Mouse (Mus musculus) kidney, adult 2 months (tissue): ENCODE data around the gene Syt12. TPM values are rescaled to one million over a fixed set of nuclear protein-coding genes. Genes with fewer than 3 reads are reported as not detected.
A peak's percentile ranks its signal among the peaks of the same experiment; 100 is the strongest.

Source experiments
- DNase-seq: peaks from one replicate; pipeline ENCODE4 v3.0.0; 2021
- H3K27ac ChIP-seq: fragments of 200-500 bp; 2 replicates; pipeline ENCODE4 v1.5.1; 2012; ENCODE audit warnings: low read depth, low read length, control low read depth, inconsistent platforms; ENCODE audit not compliant: insufficient read depth
- H3K27me3 ChIP-seq: fragments of 200-500 bp; replicated peaks from 2 replicates; pipeline ENCODE4 v1.6.1; 2012; ENCODE audit warnings: mild to moderate bottlenecking, moderate library complexity, low read length, inconsistent platforms; ENCODE audit not compliant: control insufficient read depth, insufficient read depth
- H3K36me3 ChIP-seq: fragments of 200-500 bp; 2 replicates; pipeline ENCODE4 v1.6.1; 2012; ENCODE audit warnings: mild to moderate bottlenecking, moderate library complexity, low read length, inconsistent platforms; ENCODE audit not compliant: control insufficient read depth, insufficient read depth
- H3K4me1 ChIP-seq: fragments of 200-500 bp; 2 replicates; pipeline ENCODE4 v1.6.1; 2011; ENCODE audit warnings: low read length; ENCODE audit not compliant: control insufficient read depth, insufficient read depth
- H3K4me3 ChIP-seq: fragments of 200-500 bp; 2 replicates; pipeline ENCODE4 v1.5.1; 2011; ENCODE audit warnings: mild to moderate bottlenecking, low read depth, low read length, control low read depth; ENCODE audit not compliant: insufficient read depth
- CTCF ChIP-seq: fragments of 200-500 bp; conservative IDR thresholded peaks from 2 replicates; pipeline ENCODE4 v1.5.1; 2011; ENCODE audit warnings: low read depth, mild to moderate bottlenecking, control low read depth, low read length, moderate library complexity, mixed read lengths; ENCODE audit not compliant: insufficient read depth, insufficient read length
- POLR2A ChIP-seq: fragments of 200-500 bp; IDR thresholded peaks from one replicate; pipeline ENCODE4 v1.6.1; 2011; ENCODE audit warnings: low read depth, low read length, control low read depth
- WGBS: fragments of 180-500 bp; shearing (Covaris S2); methylation state at CpG from one replicate; pipeline ENCODE4 v1.1.7; 2018; 5-methylcytosine and 5-hydroxymethylcytosine counted together
- polyA plus RNA-seq: library from polyadenylated mRNA; depleted of rRNA; stranded (reverse); fragments of >200 nt; gene quantifications from 2 replicates; pipeline ENCODE4 v1.2.3, GENCODE M21; 2012

The Syt12 gene
- polyA plus RNA-seq, 1 experiment: 4.6 TPM

DNA sequence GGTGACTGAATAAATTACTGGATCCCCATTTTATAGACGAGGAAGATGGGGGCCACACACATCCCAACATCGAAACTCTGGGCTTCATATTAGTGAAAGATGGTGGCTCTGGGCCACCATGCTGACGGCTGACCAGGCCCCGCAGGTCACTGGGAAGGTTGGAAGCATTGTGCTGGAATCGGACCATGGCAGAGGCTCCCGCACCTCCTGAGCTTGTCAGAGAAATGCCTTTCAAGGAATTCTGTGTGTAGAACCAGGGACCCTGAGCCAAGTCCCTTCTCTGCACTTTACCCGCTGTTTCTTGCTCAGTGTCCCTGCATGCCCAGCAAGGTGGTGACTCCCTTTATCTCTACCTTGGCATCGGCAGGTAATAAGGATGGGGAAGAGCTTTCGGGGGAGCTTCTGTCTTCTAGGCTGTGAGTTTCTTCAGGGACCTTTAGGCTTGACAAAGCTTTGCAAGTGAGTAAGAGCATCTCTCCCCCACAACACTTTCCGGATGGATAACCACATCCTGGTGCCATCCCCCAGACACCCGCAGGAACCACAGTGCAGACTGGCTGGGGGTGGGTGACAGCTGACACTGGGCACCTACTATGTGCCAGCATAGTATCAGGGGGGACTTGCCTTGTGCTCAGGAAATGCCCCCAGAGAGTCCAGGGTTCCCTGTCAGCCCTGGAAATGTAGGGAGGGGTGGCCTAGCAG is 1.9 kb downstream of the Syt12 start:
- WGBS: 71% methylated on average over 11 of the region's 11 CpGs

DNA sequence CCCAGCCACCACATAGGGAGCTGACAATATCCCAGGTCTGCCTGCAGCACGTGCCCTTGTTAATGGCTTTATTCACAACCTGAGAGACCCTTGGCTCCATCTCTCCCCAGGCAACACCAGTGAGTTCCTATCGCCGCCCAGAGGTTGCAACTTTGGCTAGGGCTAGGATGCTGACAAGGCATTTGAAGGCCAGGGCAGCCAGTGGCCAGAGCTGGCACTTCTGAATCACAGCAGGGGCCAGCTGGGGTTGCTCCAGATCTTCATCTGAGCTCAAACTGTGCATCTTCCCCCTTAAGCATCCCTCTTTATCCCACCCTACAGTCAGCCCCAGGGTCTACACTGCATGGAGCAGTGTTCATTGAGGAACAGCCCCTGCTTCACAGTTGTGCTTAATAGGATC is 2.5 kb downstream of the Syt12 start:
- 66% methylated on average over 3 of the region's 3 CpGs for WGBS
- H3K4me3 ChIP-seq: no peak overlapping the region
- TF ChIP-seq CTCF: no peak
- TF ChIP-seq POLR2A: no peak
- H3K36me3 ChIP-seq: no peaks in the 10 kb centered on the region
- no peaks in the 10 kb centered on the region for H3K27me3 ChIP-seq
- peak; percentile 21 for DNase-seq
- no peak overlapping the region for H3K27ac ChIP-seq
- H3K4me1 ChIP-seq: peaks cover 6% of the 10 kb centered on the region; the same call in 1 of the 2 replicates

More for the DNA sequence above, 1.9 kb downstream of the Syt12 start:
- no peak overlapping the region for H3K4me3 ChIP-seq
- H3K27me3 ChIP-seq: no peaks in the 10 kb centered on the region
- no peak for DNase-seq
- no peak for TF ChIP-seq POLR2A
- TF ChIP-seq CTCF: no peak
- H3K27ac ChIP-seq: no peak overlapping the region
- no peaks in the 10 kb centered on the region for H3K36me3 ChIP-seq
- peaks cover 6% of the 10 kb centered on the region; the same call in 1 of the 2 replicates for H3K4me1 ChIP-seq

DNA sequence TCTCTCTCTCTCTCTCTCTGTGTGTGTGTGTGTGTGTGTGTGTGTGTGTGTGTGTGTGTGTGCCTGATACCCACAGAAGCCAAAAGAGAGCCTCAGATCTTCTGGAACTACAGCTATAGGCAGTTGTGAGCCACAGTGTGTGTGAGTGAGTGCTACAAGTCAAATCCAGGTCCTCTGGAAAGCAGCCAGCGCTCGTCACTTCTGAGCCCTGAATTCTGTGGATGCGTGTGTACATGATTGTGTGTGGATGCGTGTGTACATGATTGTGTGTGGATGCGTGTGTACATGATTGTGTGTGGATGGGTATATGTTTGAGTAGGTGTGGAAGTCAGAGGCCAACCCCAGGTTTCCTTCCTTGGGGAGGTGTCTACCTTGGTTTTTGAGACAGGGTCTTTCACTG is 3.7 kb downstream of the Syt12 start:
- no peak overlapping the region for H3K27ac ChIP-seq
- H3K4me3 ChIP-seq: no peak overlapping the region
- no peaks in the 10 kb centered on the region for H3K27me3 ChIP-seq
- no peaks in the 10 kb centered on the region for H3K36me3 ChIP-seq
- 95% methylated on average over 5 of the region's 5 CpGs for WGBS
- no peak for DNase-seq
- H3K4me1 ChIP-seq: peaks cover 6% of the 10 kb centered on the region; the same call in 1 of the 2 replicates
- TF ChIP-seq POLR2A (no peak), CTCF (no peak)

DNA sequence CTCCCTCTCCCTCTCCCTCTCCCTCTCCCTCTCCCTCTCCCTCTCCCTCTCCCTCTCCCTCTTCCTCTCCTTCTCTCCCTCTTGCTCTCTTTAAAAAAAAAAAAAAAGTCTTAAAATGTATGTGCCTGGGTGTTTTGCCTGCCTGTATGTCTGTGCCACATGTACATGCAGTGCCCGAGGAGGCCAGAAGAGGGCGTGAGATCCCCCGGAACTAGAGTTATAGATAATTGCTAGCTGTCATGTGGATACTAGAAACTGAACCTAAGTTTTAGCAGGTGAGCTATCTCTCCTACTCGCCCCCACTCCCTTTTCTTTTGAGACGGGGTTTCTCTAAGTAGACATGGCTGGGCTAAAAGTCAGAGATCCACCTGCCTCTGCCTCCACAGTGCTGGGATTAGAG is 8.9 kb downstream of the Syt12 start:
- no peak overlapping the region for H3K4me3 ChIP-seq
- H3K4me1 ChIP-seq: no peaks in the 10 kb centered on the region
- 38% methylated on average over 5 of the region's 5 CpGs for WGBS
- H3K36me3 ChIP-seq: no peaks in the 10 kb centered on the region
- peak; percentile 44 for DNase-seq
- no peaks in the 10 kb centered on the region for H3K27me3 ChIP-seq
- H3K27ac ChIP-seq: no peak overlapping the region
- TF ChIP-seq POLR2A: no peak
- peak; percentile 58 for TF ChIP-seq CTCF

DNA sequence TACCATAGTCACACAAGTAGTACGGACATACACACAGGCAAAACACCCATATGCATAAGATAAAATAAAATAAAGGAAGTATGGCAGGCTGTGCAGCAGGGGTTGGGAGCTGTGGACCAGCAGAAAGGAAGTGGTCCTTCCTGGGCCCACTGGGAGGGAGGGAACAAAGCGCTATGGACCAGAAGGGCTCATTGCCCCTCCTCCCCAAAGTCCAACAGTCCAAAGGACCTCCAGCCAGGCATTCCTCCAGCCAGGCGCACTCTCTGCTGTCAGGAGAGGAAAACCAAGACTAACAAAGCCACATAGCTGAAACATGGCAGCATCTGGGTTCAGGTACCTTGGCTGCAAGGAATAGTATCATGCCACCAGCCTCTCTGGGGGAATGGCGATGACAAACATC is 12.6 kb downstream of the Syt12 start:
- peak; percentile 54 for DNase-seq
- Histone ChIP-seq H3K36me3 (no peaks in the 10 kb centered on the region), H3K4me1 (no peaks in the 10 kb centered on the region), H3K4me3 (no peak overlapping the region), H3K27me3 (no peaks in the 10 kb centered on the region), H3K27ac (no peak overlapping the region)
- 79% methylated on average over 4 of the region's 4 CpGs for WGBS
- TF ChIP-seq POLR2A (no peak), CTCF (no peak)

DNA sequence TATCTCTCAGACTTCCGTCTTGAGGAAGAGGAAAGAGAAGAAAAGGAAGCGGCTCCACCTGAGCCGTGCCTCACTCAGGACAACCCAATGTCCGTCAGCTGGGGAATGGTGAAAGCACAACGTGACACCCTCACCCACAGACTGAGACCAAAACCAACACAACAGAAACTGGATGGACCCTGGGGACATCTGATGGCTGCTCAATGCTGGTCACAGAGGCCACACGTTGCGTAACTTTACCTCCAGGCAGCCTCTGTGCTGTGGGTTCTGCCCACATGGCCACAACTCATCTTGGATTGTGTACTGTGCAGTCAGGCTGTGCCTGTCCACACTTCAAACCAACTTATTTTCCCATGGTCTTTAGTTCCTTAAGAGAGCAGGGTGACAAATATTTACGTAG is 15.3 kb downstream of the Syt12 start:
- DNase-seq: no peak
- WGBS: 80% methylated on average over 8 of the region's 8 CpGs

DNA sequence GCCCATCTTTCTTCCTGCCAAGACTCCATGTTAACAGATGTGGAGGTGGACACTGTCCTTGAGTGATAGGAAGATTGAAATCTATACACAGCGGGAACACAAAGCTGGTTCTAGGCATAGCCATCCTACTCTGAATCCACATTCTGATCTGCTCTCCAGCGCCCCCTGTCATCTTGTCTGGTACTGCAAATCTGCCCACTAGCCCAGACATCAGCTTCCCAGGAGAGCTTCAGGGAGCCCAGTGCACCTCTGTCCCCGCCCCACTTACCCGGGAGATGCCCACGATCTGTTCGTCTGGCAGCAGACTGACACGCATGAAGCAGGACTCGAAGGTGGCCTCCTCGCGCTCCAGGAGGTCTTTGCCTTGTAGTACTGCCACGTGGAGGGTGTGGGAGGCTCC is 21.0 kb downstream of the Syt12 start:
- WGBS: 13% methylated on average over 11 of the region's 11 CpGs
- TF ChIP-seq POLR2A (no peak), CTCF (peak; percentile 74)
- no peak overlapping the region for H3K27ac ChIP-seq
- no peaks in the 10 kb centered on the region for H3K27me3 ChIP-seq
- DNase-seq: peak; percentile 63
- no peak overlapping the region for H3K4me3 ChIP-seq
- H3K4me1 ChIP-seq: no peaks in the 10 kb centered on the region
- H3K36me3 ChIP-seq: no peaks in the 10 kb centered on the region

More for the DNA sequence above, 15.3 kb downstream of the Syt12 start:
- H3K27ac ChIP-seq: no peak overlapping the region
- H3K4me1 ChIP-seq: no peaks in the 10 kb centered on the region
- no peak overlapping the region for H3K4me3 ChIP-seq
- no peak for TF ChIP-seq CTCF
- TF ChIP-seq POLR2A: no peak
- H3K27me3 ChIP-seq: no peaks in the 10 kb centered on the region
- no peaks in the 10 kb centered on the region for H3K36me3 ChIP-seq
